Mouse (Mus musculus) bone marrow macrophage, adult 2 months (primary cell): ENCODE results near the gene Gabarap.

Experiments used
- CTCF ChIP-seq: IDR thresholded peaks from 2 replicates; pipeline ENCODE4 v1.5.1; 2012; ENCODE audit warnings: low read depth, mild to moderate bottlenecking, low read length, moderate library complexity
- POLR2A ChIP-seq: IDR thresholded peaks from 2 replicates; pipeline ENCODE4 v1.6.1; 2012; ENCODE audit warnings: mild to moderate bottlenecking, low read depth, low read length, borderline replicate concordance

DNA sequence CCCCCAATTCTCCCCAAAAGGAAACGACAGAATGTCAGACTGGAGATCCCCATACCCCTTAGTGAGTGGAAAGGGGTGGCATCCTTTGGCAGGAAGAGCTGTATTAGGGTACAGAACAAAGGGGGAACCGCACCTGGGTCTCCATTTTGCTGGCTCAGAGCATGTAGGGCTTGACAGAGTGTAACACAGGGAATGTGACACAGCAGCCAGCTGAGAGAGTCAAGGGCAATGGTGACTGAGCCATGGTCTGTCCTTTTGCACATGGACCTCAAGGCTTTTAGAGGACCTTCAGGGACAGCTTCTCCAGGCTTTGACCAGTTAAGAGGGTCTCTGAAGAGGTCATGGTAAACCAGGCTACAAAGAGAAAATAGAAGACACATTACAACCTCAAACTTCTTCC, 16.0 kb upstream of the Gabarap start:
- no peak for TF ChIP-seq POLR2A
- no peak for TF ChIP-seq CTCF
